Mouse (Mus musculus): ENCODE measurements around the gene Usp51.

DNA sequence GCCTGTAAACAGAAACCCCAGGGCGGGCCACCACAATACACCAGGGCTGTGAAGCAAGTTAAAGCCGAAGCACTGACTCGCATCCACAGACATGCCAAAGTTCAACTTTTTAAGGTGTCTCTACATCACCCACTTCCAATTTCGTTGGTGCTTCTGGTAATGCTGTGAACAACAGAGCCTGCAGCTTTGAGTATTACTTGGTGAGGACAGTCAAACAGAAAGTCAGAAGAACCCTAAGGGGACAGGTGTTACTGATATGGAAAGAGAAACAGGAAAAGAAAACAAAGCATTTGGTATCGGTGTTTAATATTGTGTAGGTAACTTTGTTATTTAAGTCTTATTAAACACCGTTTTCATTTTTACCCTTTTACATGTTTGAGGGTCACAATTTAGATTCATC is 29.7 kb upstream of the Usp51 start:
- TF ChIP-seq CTCF (conservative IDR thresholded peaks at IDR 0.05; ENCODE audit: low read length) (no peak), NANOG (IDR thresholded peaks at IDR 0.05; ENCODE audit: borderline replicate concordance, low read length) (no peak), POU5F1 (IDR thresholded peaks at IDR 0.05; ENCODE audit: borderline replicate concordance, low read length) (no peak)

All from E14TG2a.4 (cell line).